Mouse (Mus musculus): ENCODE measurements around the gene Srf. TPM values are rescaled to one million over a fixed set of nuclear protein-coding genes. Genes with fewer than 3 reads are reported as not detected.

Gene Srf
- total RNA-seq, 2 experiments from 2014 or later: 80.0 to 87.2 TPM

DNA sequence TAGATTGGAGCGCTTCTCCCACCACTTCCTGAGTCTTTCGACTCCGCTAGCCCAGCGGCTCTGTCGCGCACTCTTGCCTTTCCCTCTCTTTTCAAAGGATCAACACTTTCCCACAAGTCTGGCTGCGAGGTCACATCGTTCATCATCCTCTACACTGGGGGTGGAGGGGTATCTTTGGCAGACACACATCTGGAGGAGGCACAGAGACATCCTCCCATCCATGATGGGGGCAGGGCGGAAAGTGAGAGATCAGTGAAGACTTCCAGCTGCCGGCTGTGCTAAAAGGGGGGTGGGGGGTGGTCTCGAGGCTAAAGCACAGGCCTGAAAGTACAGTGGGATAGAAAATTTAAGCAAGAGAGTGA is 590 bp upstream of the Srf start:
- DNase-seq (ENCODE audit: low spot score): no peak

DNA sequence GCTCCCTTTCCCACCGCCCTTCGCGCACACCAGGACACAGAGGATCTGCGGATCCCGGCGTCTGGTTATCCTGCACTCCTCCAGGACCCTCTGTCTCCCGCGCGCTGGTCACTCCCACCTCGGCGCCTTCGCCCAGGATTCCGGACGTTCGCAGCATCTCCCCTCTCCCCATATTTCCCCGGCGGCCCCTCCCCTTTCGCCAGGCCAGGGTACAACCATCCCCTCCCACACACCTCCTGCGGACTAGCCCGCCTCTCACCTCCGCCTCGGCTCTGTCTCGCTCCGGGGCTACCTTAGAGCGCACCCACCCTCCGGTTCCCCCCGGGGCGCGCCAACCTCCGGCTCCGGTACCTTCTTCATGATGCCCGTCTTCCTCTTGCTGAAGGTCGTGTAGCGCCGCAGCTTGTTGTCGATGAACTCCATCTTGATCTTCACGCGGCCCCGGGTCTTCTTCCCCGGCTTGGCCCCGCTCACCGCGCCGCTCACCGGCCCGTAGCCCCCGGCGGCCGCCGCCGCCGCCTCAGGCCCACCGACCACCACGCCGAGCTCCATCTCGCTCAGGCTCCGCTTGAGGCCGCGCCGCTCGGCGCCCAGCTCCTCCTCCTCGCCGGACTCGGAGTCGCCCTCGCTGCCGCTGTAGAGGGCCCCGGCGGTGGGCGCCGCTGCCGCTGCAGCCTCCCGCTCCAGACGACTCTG is 850 bp downstream of the Srf start:
- DNase-seq (ENCODE audit: low spot score): no peak

DNA sequence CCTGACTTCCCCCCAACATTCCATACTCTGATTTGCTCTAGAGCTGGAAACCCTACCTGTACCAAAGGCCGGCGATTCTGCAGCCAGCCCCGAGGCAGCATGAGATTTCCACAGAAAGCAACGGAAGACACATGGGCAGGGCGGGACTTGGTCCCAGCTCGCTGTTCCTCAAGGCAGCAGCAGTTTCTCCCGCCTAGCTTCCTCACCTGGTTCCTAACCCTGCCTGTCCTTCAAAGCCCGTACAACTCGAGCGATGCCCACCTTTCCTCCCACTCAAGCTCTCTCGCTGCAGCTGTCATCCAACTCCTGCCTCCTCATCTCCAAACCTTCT is 1.4 kb downstream of the Srf start:
- DNase-seq (ENCODE audit: low spot score): no peak

DNA sequence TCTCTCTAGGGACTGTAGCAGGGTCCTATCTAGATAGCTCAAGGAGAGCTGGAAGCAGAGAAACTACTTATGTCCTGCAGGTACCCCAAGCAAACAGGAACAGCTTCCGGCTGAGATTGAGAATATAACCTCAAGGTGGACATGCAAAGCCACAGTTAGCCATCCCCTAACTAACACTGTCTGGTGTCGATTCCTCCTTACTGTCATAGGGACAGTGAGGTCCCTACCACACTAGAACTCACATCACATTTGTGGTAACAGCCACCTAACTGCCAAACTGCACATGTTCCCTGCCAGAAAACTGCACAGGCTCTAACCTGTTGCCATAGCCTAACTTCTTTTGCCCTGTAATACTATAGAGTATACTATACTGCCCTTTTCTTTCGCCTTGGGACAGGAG is 2.0 kb downstream of the Srf start:
- no peak for DNase-seq (ENCODE audit: low spot score)

DNA sequence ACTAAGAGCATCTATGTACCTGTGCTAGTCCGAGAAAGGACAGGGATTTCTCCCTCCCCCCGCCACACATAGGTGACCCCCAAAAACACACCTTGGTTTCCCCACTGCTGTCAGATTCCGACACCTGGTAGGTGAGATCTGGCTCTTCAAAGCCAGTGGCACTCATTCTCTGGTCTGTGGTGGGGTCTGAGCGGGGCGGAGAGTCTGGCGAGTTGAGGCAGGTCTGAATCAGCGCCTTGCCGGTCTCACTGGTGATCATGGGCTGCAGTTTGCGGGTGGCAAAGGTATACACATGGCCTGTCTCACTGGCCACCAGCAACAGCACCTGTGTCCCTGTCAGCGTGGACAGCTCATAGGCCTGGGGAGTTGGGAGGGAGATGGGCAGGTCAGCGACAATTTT is 2.5 kb downstream of the Srf start:
- DNase-seq (ENCODE audit: low spot score): no peak

DNA sequence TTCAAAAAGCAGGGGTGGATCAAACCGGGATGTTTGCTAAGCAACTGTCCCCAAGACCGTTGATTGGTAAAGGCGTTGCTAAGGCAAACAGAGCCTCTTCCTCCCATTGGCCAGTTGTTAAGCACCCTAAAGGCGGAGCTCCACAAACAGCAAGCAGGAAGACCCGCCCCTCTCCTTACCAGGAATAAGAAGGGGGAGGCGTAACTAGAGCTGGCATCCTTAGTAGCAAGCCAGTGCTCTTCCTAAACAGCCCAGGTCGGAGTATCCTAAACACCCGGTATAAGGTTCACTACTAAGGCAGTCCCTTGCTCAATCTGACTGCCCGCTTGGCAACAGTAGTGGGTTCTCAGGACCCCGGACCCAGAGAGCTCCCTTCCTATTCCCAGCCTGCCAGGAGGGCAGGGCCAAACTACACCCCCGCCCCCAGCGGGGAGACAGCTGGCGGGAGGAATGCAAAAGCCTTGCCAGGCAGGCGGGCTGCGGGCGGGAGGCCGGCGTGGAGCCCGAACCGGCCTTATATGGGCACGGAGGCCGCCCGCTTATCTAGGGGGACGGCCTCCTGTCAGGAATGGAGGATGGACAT is 3.0 kb downstream of the Srf start:
- peak; percentile 94 for DNase-seq (ENCODE audit: low spot score)

DNA sequence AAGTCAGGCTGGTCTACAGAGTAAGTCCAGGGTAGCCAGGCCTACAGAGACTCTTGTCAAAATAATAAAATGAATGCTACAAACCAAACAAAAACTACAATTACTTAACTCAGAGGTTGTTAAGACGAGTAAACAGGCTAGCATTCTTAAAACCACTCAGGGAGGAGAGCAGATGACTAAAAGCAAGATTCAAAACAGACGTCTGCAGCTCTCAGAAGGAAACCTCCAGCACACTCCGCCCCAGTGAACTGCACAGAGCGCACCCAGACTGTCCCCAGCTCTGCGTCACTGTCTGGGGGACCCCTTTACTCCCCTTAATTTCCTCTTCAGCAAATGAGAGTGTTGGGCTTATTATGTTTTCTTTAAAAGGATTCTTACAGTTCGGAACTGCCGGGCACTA is 3.8 kb downstream of the Srf start:
- DNase-seq (ENCODE audit: low spot score): no peak

DNA sequence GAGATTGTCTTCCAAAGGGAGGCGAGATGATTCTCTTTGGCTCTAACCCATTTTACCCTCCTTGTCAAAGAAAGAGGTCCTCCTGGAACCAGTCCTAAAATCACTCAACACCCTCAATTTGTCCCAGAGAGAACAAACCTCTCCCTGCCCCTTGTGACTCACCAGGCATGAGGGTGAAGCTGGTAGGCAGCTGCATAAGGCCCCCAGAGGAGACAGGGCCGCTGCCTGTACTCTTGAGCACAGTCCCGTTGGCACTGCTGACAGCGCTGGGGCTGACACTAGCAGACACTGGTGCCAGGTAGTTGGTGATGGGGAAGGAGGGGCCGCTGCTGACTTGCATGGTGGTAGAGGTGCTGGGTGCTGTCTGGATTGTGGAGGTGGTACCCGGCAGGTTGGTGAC is 4.6 kb downstream of the Srf start:
- DNase-seq (ENCODE audit: low spot score): no peak

DNA sequence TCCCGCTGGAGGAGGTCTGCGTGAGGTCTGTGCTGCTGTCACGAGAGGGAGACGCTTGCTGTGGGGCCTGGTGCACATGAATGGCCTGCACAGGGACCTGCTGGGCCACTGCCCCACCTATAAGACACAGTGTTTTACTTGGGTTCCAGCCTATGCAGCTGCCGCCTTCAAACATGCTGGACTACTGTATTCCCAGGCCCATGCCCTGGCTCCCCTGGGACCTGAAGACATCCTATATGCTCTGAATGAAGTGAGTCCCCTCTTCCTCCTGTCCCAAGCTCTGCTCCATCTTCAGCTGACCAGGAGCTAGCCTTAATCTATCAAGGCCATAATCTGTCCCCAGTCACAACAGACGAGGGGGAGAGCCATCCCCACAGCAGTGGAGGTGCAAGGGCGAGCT is 5.1 kb downstream of the Srf start:
- no peak for DNase-seq (ENCODE audit: low spot score)

DNA sequence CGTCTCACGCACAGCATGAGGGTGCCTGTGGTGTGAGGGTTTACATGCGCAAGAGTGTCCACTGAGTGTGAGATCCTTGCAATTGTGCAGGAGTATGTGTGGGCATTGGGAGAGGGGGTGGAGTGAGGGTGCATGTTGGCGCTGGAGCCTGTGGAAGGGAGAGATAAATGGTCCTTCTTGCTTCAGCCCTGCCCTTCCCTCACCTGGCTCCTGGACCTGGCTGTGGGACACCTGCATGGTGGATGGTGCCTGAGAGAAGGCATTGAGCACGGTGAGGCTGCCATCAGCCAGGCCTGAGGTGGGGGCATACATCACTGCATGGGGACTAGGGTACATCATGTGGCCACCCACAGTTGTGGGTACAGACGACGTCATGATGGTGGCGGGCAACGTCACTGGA is 6.3 kb downstream of the Srf start:
- DNase-seq (ENCODE audit: low spot score): no peak

DNA sequence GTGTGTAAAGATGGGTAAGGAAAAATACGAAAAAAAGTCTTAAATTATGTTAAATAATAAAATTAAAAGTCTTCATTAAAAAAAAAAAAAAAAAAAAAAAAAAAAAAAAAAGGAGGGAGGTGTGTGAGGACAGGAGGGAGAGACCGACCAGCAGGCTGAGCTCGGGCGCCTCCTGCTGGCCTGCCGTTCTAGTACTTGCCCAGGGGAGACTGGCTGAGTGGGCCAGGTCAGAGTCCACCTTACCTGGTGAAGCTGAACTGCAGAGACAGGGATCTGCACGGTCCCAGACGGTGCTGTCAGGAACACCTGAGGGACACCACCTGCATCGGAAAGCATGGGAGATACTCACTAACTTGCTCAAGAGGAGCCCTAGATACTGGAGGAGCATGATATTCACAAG is 6.8 kb downstream of the Srf start:
- no peak for DNase-seq (ENCODE audit: low spot score)

DNA sequence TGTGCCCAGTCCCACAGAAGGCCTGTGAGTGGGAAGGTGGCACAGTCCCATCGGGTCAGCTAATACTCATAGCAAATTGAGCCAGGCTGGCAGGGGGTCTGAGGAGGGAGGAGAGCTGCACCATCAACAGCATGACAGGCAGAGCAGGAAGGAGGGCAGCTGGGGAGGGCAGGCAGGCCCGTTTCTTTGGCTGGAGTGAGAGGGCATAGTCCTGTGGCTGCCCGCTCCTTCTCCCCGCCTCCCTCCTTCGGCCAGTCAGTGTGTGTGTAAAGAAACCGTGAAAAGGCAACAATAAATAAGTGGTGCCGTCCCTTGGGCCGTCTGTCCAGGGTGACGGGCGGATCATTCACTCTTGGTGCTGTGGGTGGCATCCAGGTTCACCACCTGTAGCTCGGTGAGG is 7.2 kb downstream of the Srf start:
- no peak for DNase-seq (ENCODE audit: low spot score)

DNA sequence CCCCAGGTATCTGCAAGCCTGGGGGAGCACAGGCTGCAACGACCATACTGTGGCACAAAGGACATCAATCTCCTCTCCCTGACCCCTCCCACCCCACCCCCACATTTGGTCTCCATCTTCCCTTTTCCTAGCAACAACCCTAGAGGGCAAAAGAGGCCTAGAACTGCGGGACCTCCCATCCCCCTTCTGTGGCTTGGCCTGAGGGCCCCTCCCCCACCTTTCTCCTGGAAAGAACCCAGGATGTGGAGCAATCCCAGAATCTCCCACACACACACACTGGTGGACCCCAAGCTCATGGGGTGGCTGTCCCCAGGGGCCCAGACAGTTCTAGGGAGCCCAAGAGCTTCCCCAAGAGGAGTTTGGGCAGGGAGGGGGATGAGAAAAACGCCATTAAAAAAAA is 8.1 kb downstream of the Srf start:
- DNase-seq (ENCODE audit: low spot score): no peak

DNA sequence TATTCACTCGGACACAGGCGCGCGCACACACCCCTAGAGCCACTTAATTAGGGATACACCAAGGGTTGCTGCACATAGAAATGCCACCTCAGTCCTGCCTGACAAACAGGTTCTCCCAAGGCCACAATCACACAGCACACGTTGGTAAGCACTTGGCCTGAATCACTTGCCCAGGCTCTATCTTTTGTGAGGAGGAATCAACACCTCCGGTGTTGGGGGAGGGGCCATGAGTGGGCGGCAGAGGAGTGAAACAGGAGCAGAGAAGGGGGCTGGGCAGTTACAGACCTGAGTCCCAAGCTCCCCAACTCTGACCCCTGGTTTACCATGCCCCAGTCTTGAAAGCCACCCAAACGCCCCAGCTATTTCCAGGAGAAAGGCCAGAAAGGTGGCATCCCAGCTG is 9.0 kb downstream of the Srf start:
- no peak for DNase-seq (ENCODE audit: low spot score)

DNA sequence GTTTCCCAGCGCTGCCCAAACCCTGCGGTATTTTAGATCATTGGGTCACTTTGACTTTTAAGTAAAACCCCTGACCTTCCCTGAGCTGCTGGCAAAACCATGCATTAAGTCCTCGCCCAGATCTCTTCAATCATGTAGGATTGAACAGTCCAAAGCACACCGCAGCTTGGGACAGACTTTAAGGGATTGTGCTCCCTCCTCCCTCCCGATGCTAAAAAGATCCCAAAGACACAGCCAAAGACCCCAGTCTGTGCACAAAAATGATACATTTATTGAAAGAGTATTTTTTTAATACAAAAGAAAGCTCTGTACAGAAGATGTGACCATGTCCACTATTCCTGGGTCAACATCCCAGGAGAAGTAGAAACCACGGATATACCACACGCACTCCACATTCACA is 9.4 kb downstream of the Srf start:
- DNase-seq (ENCODE audit: low spot score): no peak

DNA sequence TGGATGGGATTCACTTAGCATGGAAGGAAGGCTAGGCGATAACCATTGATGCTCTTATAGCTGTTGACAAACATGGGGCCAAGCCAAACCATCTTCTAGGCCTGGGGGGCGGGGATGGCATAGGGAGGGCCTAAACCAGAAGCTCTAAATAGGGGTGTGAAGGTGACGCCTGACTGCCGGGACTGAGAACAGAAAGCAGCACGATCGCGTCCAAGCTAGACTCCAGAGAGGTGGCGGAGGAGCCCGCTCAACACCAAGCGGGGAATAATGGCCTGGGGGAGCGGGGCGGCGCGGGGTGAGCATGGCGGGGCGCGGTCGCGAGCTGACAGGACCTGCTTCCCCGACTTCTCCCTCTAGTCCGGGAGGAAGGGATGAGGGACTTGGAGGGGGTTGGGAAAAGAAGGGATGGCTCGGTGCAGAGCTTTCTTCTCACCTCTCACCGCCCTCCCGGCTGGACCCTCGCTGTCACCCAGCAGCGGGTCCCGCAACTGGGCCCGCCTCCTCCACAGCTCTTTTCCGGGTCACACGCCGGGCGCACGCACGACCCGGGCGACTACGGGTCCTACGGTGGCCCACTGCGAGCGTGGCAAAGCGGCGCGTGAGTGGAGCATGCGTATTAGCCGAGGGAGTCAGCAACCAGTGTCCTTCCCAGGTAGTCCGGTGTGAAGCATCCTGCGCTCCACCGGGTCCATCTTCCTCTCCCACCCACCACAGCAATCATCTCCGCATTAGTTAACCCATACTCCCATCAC is 10.0 kb downstream of the Srf start, which contains the start of gene Cul9:
Cul9 (minus strand) TSS at position 576 of the 752 bp plus-strand sequence.
- peak; percentile 78 for DNase-seq (ENCODE audit: low spot score)

DNA sequence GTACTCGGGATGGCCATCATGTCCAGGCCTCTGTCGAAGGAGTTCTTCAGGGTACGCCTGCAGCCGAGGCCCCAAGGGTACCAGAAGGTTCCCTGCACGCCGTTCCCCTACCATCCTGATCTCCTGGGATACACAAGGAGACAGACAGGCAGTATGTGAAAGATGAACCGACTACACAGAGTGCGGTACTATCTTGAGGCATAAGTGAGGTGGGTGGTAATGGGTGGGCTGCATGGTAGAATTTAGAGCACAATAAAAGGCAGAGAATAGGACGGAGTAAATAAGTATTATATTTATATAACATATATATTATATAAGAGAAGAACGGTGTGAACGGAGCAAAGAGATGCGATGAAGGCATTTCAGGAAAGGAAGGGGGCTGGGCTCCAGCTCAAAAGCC is 12.3 kb downstream of the Srf start:
- no peak for DNase-seq (ENCODE audit: low spot score)

DNA sequence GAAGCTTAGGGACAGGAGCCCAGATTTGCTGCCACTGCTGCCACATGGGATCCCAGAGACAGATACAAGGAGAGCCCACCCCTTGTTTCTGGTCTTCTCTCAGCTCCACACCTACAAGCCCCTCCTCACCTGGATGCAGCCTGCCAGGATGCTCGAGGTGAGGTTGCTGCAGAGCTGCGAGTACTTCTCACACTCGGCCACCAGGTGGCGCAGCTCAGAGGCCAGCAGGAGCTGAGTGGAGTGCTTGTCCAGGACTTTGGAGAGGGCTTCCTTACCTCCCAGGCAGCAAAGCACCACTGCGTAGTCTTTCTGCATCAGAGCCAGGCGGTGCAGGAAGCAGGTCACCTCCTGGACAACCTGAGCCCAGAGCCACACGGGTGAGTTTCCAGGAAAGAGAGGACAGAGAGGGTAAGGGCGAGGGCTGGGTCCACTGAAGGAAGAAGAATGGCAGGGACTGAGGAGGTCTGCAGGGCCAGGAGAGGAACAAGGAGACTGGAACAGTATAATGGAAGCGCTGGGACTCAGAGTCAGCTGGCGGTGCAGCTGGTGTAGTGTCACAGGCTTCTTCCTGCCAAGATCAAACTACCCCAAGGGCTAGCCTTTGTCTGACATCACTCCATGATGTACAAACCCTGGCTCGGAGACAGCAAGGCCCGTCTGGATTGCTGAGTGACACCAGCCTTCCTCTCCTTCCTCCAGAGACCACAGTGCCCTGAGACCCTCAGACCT is 30.2 kb downstream of the Srf start:
- DNase-seq (ENCODE audit: low spot score): peak; percentile 66

DNA sequence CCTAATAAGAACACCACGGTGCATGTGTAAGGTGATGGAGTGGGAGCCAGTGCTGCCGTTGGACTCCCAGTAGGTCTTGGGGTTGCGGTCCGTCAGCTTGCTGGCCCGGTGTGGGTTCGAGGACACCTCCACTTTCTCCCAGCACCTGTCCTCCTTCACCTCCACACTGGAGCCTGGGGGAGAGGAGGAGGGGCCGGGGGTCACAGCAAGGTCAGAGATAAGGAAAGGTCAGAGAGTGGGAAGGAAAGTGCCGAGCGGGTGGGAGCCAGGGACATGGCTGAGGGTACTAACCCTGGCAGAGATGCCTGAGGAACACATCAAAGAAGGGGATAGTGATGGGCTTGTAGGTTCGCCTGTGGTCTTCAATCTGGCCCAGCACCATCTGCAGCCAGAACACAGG is 30.9 kb downstream of the Srf start:
- no peak for DNase-seq (ENCODE audit: low spot score)

DNA sequence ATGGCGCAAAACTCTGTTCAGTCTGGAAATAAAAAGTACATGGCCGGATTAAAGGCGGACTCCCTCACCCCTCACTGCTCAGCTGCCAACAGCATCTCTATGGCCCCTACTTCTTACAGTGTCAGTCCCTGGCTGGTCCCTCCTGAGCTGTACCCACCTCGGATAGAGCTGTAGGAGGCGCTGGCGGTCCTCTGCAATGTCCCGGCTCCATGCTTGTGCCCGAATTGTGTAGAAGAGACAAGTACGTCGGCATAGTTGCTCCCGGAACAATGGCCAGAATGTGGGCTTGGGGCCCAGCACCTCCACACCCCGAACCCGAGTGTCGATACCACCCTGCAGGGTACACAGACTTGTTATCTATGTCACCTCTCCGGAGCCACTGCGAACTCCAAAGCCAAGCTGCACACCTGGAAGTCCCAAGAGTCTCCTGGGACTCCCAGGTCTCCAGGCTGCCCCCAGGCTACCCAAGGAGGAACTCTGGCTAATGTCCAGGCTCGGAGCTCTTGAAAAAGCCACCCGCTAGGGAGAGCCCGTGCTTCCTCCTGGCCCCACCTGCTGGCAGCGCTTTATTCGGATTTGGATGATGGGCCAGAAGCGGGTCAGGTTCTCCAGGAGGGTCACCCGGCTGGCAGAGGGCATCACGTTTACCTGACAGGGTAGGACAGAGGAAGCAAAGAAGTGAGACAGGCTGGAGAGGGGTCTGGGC is 33.9 kb downstream of the Srf start:
- no peak for DNase-seq (ENCODE audit: low spot score)

DNA sequence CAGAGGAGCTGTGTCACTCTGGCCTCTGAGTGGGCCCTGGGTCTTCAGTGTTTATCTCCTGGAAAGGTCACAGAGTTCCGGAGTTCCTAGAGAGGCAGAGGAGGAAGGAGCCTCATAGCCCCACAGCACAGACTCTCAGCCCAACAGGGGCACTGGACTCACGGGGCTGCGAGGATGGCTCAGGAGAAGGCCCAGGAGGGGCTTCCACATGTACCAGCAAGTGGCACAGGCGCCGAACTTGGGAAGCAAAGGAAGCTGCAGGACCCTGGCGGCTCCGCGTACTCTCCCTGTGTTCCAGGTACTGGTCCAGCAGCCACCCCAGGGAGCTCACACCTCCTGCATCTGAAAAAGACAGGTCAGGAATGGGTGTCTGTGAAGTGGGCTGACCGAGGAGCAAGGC is 34.8 kb downstream of the Srf start:
- DNase-seq (ENCODE audit: low spot score): no peak

Data from gastrocnemius, adult 18-20 months (tissue).